Mouse (Mus musculus) hindbrain, embryonic 13.5 days (tissue): ENCODE data around the gene Tmem101. TPM values are rescaled to one million over a fixed set of nuclear protein-coding genes. Genes with fewer than 3 reads are reported as not detected.
"Not testable (repeated sequence)": the region's sequence is repeated elsewhere in the genome, so short reads cannot be mapped to it uniquely, and the experiment has no call there.

Experiments
- ATAC-seq: fragments of 200-750 bp; cut with Nextera tagmentation; 2 replicates; pipeline ENCODE4 v1.8.0; 2017; ENCODE audit warnings: moderate TSS enrichment; ENCODE audit not compliant: low FRiP score
- H3K27ac ChIP-seq: fragments of 300-500 bp; sonication (generic); 2 replicates; pipeline ENCODE4 v1.5.1; 2015; ENCODE audit warnings: inconsistent platforms, mild to moderate bottlenecking, moderate library complexity
- H3K27me3 ChIP-seq: fragments of 300-500 bp; sonication (generic); 2 replicates; pipeline ENCODE4 v1.6.1; 2015; ENCODE audit warnings: mild to moderate bottlenecking, inconsistent platforms
- H3K36me3 ChIP-seq: fragments of 300-500 bp; sonication (generic); 2 replicates; pipeline ENCODE4 v1.6.1; 2015; ENCODE audit warnings: mild to moderate bottlenecking, inconsistent platforms
- H3K4me1 ChIP-seq: fragments of 300-500 bp; sonication (generic); replicated peaks from 2 replicates; pipeline ENCODE4 v1.6.1; 2015; ENCODE audit warnings: inconsistent platforms
- H3K4me2 ChIP-seq: fragments of 300-500 bp; sonication (generic); 2 replicates; pipeline ENCODE4 v1.6.1; 2015; ENCODE audit warnings: inconsistent platforms, mild to moderate bottlenecking, moderate library complexity
- H3K4me3 ChIP-seq: fragments of 300-500 bp; sonication (generic); 2 replicates; pipeline ENCODE4 v1.5.1; 2015; ENCODE audit warnings: mild to moderate bottlenecking, inconsistent platforms
- H3K9ac ChIP-seq: fragments of 300-500 bp; sonication (generic); 2 replicates; pipeline ENCODE4 v1.6.1; 2015; ENCODE audit warnings: mild to moderate bottlenecking, inconsistent platforms
- H3K9me3 ChIP-seq: fragments of 300-500 bp; sonication (generic); 2 replicates; pipeline ENCODE4 v1.6.1; 2016; ENCODE audit warnings: inconsistent platforms
- WGBS: fragments of 180-500 bp; shearing (Covaris S2); methylation state at CpG from one replicate; pipeline ENCODE4 v1.1.7; 2015; 5-methylcytosine and 5-hydroxymethylcytosine counted together
- polyA plus RNA-seq: library from polyadenylated mRNA; unstranded; fragments of >200 nt; fragmentation: Nextera tagmentation; extraction: Ambion mirVana; gene quantifications from 2 replicates; pipeline ENCODE4 v1.2.1, GENCODE M21; 2015

Tmem101 gene
- polyA plus RNA-seq, 1 experiment from 2014 or later, result 37.9 TPM

GRCm38 (mm10) chr11:102184646-102185495 lies 28.7 kb upstream of the Tmem101 start, which contains the start of gene Lsm12:
Gene Lsm12 (minus strand): TSS chr11:102185296.
- Histone ChIP-seq H3K9me3 (no peaks in the 10 kb centered on the region), H3K4me3 (peak within 1 kb of the TSS; percentile 84), H3K9ac (peak within 1 kb of the TSS; percentile 93), H3K27me3 (no peaks in the 10 kb centered on the region), H3K27ac (peak within 1 kb of the TSS; percentile 98), H3K36me3 (peaks cover 16% of the 10 kb centered on the region), H3K4me1 (peaks cover 38% of the 10 kb centered on the region), H3K4me2 (peak within 1 kb of the TSS; percentile 78)
- peak; percentile 80 for ATAC-seq
- under 1% methylated on average over 68 of the region's 70 CpGs for WGBS

- WGBS, result 7% methylated on average over 7 of the region's 7 CpGs
- Histone ChIP-seq H3K27ac (peak overlapping the region; percentile 98), H3K4me2 (peak overlapping the region; percentile 78), H3K4me1 (peaks cover 39% of the 10 kb centered on the region), H3K27me3 (no peaks in the 10 kb centered on the region), H3K36me3 (peaks cover 22% of the 10 kb centered on the region), H3K9me3 (no peaks in the 10 kb centered on the region), H3K4me3 (peak overlapping the region; percentile 84), H3K9ac (peak overlapping the region; percentile 93)
- ATAC-seq, result no peak
Observed at GRCm38 (mm10) chr11:102184253-102184645, 28.0 kb upstream of the Tmem101 start.

GRCm38 (mm10) chr11:102179836-102180235 lies 23.6 kb upstream of the Tmem101 start:
- H3K4me3 ChIP-seq, result no peak overlapping the region
- H3K4me1 ChIP-seq, result peaks cover 27% of the 10 kb centered on the region
- H3K27ac ChIP-seq, result no peak overlapping the region
- peaks cover 56% of the 10 kb centered on the region for H3K36me3 ChIP-seq
- H3K27me3 ChIP-seq, result no peaks in the 10 kb centered on the region
- H3K9me3 ChIP-seq, result no peaks in the 10 kb centered on the region
- H3K4me2 ChIP-seq, result no peak overlapping the region
- no peak overlapping the region for H3K9ac ChIP-seq
- ATAC-seq, result no peak

GRCm38 (mm10) chr11:102168689-102169088 lies 12.5 kb upstream of the Tmem101 start:
- H3K4me3 ChIP-seq, result no peak overlapping the region
- H3K9me3 ChIP-seq, result no peaks in the 10 kb centered on the region
- H3K36me3 ChIP-seq, result peaks cover 44% of the 10 kb centered on the region
- H3K27me3 ChIP-seq, result no peaks in the 10 kb centered on the region
- 0 out of 2 replicates have a peak overlapping the region, but pooled peaks have one; percentile 8 for H3K9ac ChIP-seq
- H3K27ac ChIP-seq, result no peak overlapping the region
- no peak for ATAC-seq
- H3K4me2 ChIP-seq, result no peak overlapping the region
- no peaks in the 10 kb centered on the region for H3K4me1 ChIP-seq
- WGBS, result 91% methylated on average over 5 of the region's 5 CpGs

GRCm38 (mm10) chr11:102167539-102167938 lies 11.3 kb upstream of the Tmem101 start:
- 91% methylated on average over 5 of the region's 5 CpGs for WGBS
- peaks cover 53% of the 10 kb centered on the region for H3K36me3 ChIP-seq
- no peaks in the 10 kb centered on the region for H3K9me3 ChIP-seq
- H3K4me2 ChIP-seq, result no peak overlapping the region
- no peak overlapping the region for H3K9ac ChIP-seq
- H3K27ac ChIP-seq, result no peak overlapping the region
- no peaks in the 10 kb centered on the region for H3K27me3 ChIP-seq
- ATAC-seq, result no peak
- H3K4me3 ChIP-seq, result no peak overlapping the region
- H3K4me1 ChIP-seq, result no peaks in the 10 kb centered on the region

GRCm38 (mm10) chr11:102165971-102166722 lies 9.9 kb upstream of the Tmem101 start:
- 77% methylated on average over 6 of the region's 6 CpGs for WGBS
- no peak for ATAC-seq
- H3K36me3 ChIP-seq, result peaks cover 65% of the 10 kb centered on the region

GRCm38 (mm10) chr11:102159781-102160180 lies 3.6 kb upstream of the Tmem101 start:
- peaks cover 9% of the 10 kb centered on the region for H3K4me1 ChIP-seq
- H3K36me3 ChIP-seq, result peaks cover 38% of the 10 kb centered on the region
- H3K9me3 ChIP-seq, result no peaks in the 10 kb centered on the region
- no peak overlapping the region for H3K4me3 ChIP-seq
- no peak overlapping the region for H3K4me2 ChIP-seq
- WGBS, result 89% methylated on average over 5 of the region's 5 CpGs
- H3K27me3 ChIP-seq, result no peaks in the 10 kb centered on the region
- no peak for ATAC-seq
- no peak overlapping the region for H3K27ac ChIP-seq
- no peak overlapping the region for H3K9ac ChIP-seq

More at GRCm38 (mm10) chr11:102165971-102166722, 9.9 kb upstream of the Tmem101 start:
- Histone ChIP-seq H3K4me1 (no peaks in the 10 kb centered on the region), H3K9me3 (no peaks in the 10 kb centered on the region), H3K4me2 (no peak overlapping the region), H3K27me3 (no peaks in the 10 kb centered on the region), H3K27ac (no peak overlapping the region), H3K4me3 (no peak overlapping the region), H3K9ac (no peak overlapping the region)

GRCm38 (mm10) chr11:102158024-102158423 lies 1.8 kb upstream of the Tmem101 start:
- not testable (repeated sequence) for H3K27ac ChIP-seq, H3K9ac ChIP-seq, H3K27me3 ChIP-seq, H3K4me3 ChIP-seq, H3K4me1 ChIP-seq, ATAC-seq, H3K9me3 ChIP-seq, H3K4me2 ChIP-seq
- 91% methylated on average over 2 of the region's 2 CpGs for WGBS
- peaks cover 30% of the 10 kb centered on the region for H3K36me3 ChIP-seq

GRCm38 (mm10) chr11:102156786-102157089 lies 534 bp upstream of the Tmem101 start:
- H3K36me3 ChIP-seq, result peaks cover 28% of the 10 kb centered on the region
- no peak for ATAC-seq

GRCm38 (mm10) chr11:102147213-102147989 lies 8.8 kb downstream of the Tmem101 start:
- H3K4me3 ChIP-seq, result no peak overlapping the region
- ATAC-seq, result no peak
- peaks cover 3% of the 10 kb centered on the region for H3K36me3 ChIP-seq
- 14% methylated on average over 34 of the region's 34 CpGs for WGBS
- H3K4me1 ChIP-seq, result peaks cover 24% of the 10 kb centered on the region
- H3K27me3 ChIP-seq, result peaks cover 74% of the 10 kb centered on the region
- no peak overlapping the region for H3K27ac ChIP-seq
- no peak overlapping the region for H3K4me2 ChIP-seq
- no peaks in the 10 kb centered on the region for H3K9me3 ChIP-seq
- H3K9ac ChIP-seq, result no peak overlapping the region

More at GRCm38 (mm10) chr11:102156786-102157089, 534 bp upstream of the Tmem101 start:
- Histone ChIP-seq H3K27me3 (no peaks in the 10 kb centered on the region), H3K27ac (no peak overlapping the region), H3K9ac (no peak overlapping the region), H3K4me2 (no peak overlapping the region), H3K4me1 (peaks cover 10% of the 10 kb centered on the region), H3K4me3 (no peak overlapping the region), H3K9me3 (no peaks in the 10 kb centered on the region)
- WGBS, result 3% methylated on average over 1 of the region's 1 CpGs

GRCm38 (mm10) chr11:102146531-102146930 lies 9.7 kb downstream of the Tmem101 start:
- 11% methylated on average over 17 of the region's 17 CpGs for WGBS
- Histone ChIP-seq H3K27me3 (peaks cover 78% of the 10 kb centered on the region), H3K4me1 (peaks cover 24% of the 10 kb centered on the region), H3K4me3 (no peak overlapping the region), H3K27ac (no peak overlapping the region), H3K9ac (no peak overlapping the region), H3K36me3 (no peaks in the 10 kb centered on the region), H3K9me3 (no peaks in the 10 kb centered on the region), H3K4me2 (no peak overlapping the region)
- no peak for ATAC-seq

- Histone ChIP-seq H3K4me3 (peak overlapping the region; percentile 30), H3K27ac (no peak overlapping the region), H3K4me2 (0 out of 2 replicates have a peak overlapping the region, but pooled peaks have one; percentile 44), H3K4me1 (peaks cover 24% of the 10 kb centered on the region), H3K36me3 (no peaks in the 10 kb centered on the region), H3K9ac (no peak overlapping the region), H3K27me3 (peaks cover 78% of the 10 kb centered on the region), H3K9me3 (no peaks in the 10 kb centered on the region)
- 4% methylated on average over 16 of the region's 16 CpGs for WGBS
- no peak for ATAC-seq
Observed at GRCm38 (mm10) chr11:102146005-102146404, 10.2 kb downstream of the Tmem101 start.
